Mouse (Mus musculus): Measurements from ENCODE around the gene Shisa9. TPM values are rescaled to one million over a fixed set of nuclear protein-coding genes. Genes with fewer than 3 reads are reported as not detected.

Shisa9 gene
- polyA plus RNA-seq, 1 experiment from 2014 or later: 0.06 TPM

GRCm38 (mm10) chr16:12083082-12083481, 99.2 kb downstream of the Shisa9 start:
- no peaks in the 10 kb centered on the region for H3K27me3 ChIP-seq (ENCODE audit: poor library complexity, severe bottlenecking)
- H3K36me3 ChIP-seq (replicated peaks): no peaks in the 10 kb centered on the region
- H3K9me3 ChIP-seq: no peaks in the 10 kb centered on the region
- H3K27ac ChIP-seq: no peak overlapping the region
- H3K4me1 ChIP-seq: no peaks in the 10 kb centered on the region
- H3K4me3 ChIP-seq: no peak overlapping the region
- DNase-seq (ENCODE audit: extremely low spot score, low spot score): no peak
- WGBS: 84% methylated on average over 2 of the region's 2 CpGs

GRCm38 (mm10) chr16:12090604-12091235, 106.8 kb downstream of the Shisa9 start:
- H3K4me1 ChIP-seq: no peaks in the 10 kb centered on the region
- no peak overlapping the region for H3K27ac ChIP-seq
- no peaks in the 10 kb centered on the region for H3K9me3 ChIP-seq
- WGBS: 78% methylated on average over 5 of the region's 5 CpGs
- no peaks in the 10 kb centered on the region for H3K36me3 ChIP-seq (replicated peaks)
- H3K4me3 ChIP-seq: no peak overlapping the region
- H3K27me3 ChIP-seq (ENCODE audit: poor library complexity, severe bottlenecking): no peaks in the 10 kb centered on the region
- no peak for DNase-seq (ENCODE audit: extremely low spot score, low spot score)

- 89% methylated on average over 4 of the region's 4 CpGs for WGBS
- DNase-seq (ENCODE audit: extremely low spot score, low spot score): no peak
- Histone ChIP-seq H3K27me3 (ENCODE audit: poor library complexity, severe bottlenecking) (no peaks in the 10 kb centered on the region), H3K36me3 (replicated peaks) (no peaks in the 10 kb centered on the region), H3K9me3 (no peaks in the 10 kb centered on the region), H3K4me3 (no peak overlapping the region), H3K4me1 (no peaks in the 10 kb centered on the region), H3K27ac (no peak overlapping the region)
Observed at GRCm38 (mm10) chr16:12093253-12093652, 109.3 kb downstream of the Shisa9 start.

- Histone ChIP-seq H3K9me3 (no peaks in the 10 kb centered on the region), H3K27ac (no peak overlapping the region), H3K27me3 (ENCODE audit: poor library complexity, severe bottlenecking) (no peaks in the 10 kb centered on the region), H3K36me3 (replicated peaks) (no peaks in the 10 kb centered on the region), H3K4me3 (no peak overlapping the region), H3K4me1 (no peaks in the 10 kb centered on the region)
- 87% methylated on average over 7 of the region's 7 CpGs for WGBS
- no peak for DNase-seq (ENCODE audit: extremely low spot score, low spot score)
Observed at GRCm38 (mm10) chr16:12094784-12095315, 110.9 kb downstream of the Shisa9 start.

- H3K27me3 ChIP-seq (ENCODE audit: poor library complexity, severe bottlenecking): no peaks in the 10 kb centered on the region
- no peak overlapping the region for H3K4me3 ChIP-seq
- H3K27ac ChIP-seq: no peak overlapping the region
- DNase-seq (ENCODE audit: extremely low spot score, low spot score): no peak
- no peaks in the 10 kb centered on the region for H3K4me1 ChIP-seq
- no peaks in the 10 kb centered on the region for H3K36me3 ChIP-seq (replicated peaks)
- no peaks in the 10 kb centered on the region for H3K9me3 ChIP-seq
- 73% methylated on average over 2 of the region's 2 CpGs for WGBS
Observed at GRCm38 (mm10) chr16:12095365-12095764, 111.5 kb downstream of the Shisa9 start.

- no peaks in the 10 kb centered on the region for H3K4me1 ChIP-seq
- DNase-seq (ENCODE audit: extremely low spot score, low spot score): no peak
- no peak overlapping the region for H3K4me3 ChIP-seq
- H3K9me3 ChIP-seq: no peaks in the 10 kb centered on the region
- 90% methylated on average over 4 of the region's 4 CpGs for WGBS
- H3K36me3 ChIP-seq (replicated peaks): no peaks in the 10 kb centered on the region
- no peak overlapping the region for H3K27ac ChIP-seq
- no peaks in the 10 kb centered on the region for H3K27me3 ChIP-seq (ENCODE audit: poor library complexity, severe bottlenecking)
Observed at GRCm38 (mm10) chr16:12108436-12108835, 124.5 kb downstream of the Shisa9 start.

- no peaks in the 10 kb centered on the region for H3K9me3 ChIP-seq
- no peaks in the 10 kb centered on the region for H3K36me3 ChIP-seq (replicated peaks)
- no peak for DNase-seq (ENCODE audit: extremely low spot score, low spot score)
- H3K4me3 ChIP-seq: no peak overlapping the region
- 89% methylated on average over 5 of the region's 5 CpGs for WGBS
- no peaks in the 10 kb centered on the region for H3K27me3 ChIP-seq (ENCODE audit: poor library complexity, severe bottlenecking)
- H3K27ac ChIP-seq: no peak overlapping the region
- H3K4me1 ChIP-seq: no peaks in the 10 kb centered on the region
Observed at GRCm38 (mm10) chr16:12110851-12111437, 127.0 kb downstream of the Shisa9 start.

- H3K27me3 ChIP-seq (ENCODE audit: poor library complexity, severe bottlenecking): no peaks in the 10 kb centered on the region
- no peak overlapping the region for H3K27ac ChIP-seq
- no peaks in the 10 kb centered on the region for H3K9me3 ChIP-seq
- H3K36me3 ChIP-seq (replicated peaks): no peaks in the 10 kb centered on the region
- H3K4me1 ChIP-seq: no peaks in the 10 kb centered on the region
- no peak for DNase-seq (ENCODE audit: extremely low spot score, low spot score)
- 89% methylated on average over 5 of the region's 5 CpGs for WGBS
- H3K4me3 ChIP-seq: no peak overlapping the region
Observed at GRCm38 (mm10) chr16:12114396-12114795, 130.5 kb downstream of the Shisa9 start.

GRCm38 (mm10) chr16:12115040-12115856, 131.3 kb downstream of the Shisa9 start:
- Histone ChIP-seq H3K36me3 (replicated peaks) (no peaks in the 10 kb centered on the region), H3K4me3 (no peak overlapping the region), H3K27me3 (ENCODE audit: poor library complexity, severe bottlenecking) (no peaks in the 10 kb centered on the region), H3K4me1 (no peaks in the 10 kb centered on the region), H3K27ac (no peak overlapping the region), H3K9me3 (no peaks in the 10 kb centered on the region)
- no peak for DNase-seq (ENCODE audit: extremely low spot score, low spot score)
- WGBS: 52% methylated on average over 7 of the region's 7 CpGs

- Histone ChIP-seq H3K4me1 (no peaks in the 10 kb centered on the region), H3K27ac (no peak overlapping the region), H3K9me3 (no peaks in the 10 kb centered on the region), H3K36me3 (replicated peaks) (no peaks in the 10 kb centered on the region), H3K4me3 (no peak overlapping the region), H3K27me3 (ENCODE audit: poor library complexity, severe bottlenecking) (no peaks in the 10 kb centered on the region)
- WGBS: 89% methylated on average over 1 of the region's 1 CpGs
- no peak for DNase-seq (ENCODE audit: extremely low spot score, low spot score)
Observed at GRCm38 (mm10) chr16:12116926-12117325, 133.0 kb downstream of the Shisa9 start.

- 89% methylated on average over 3 of the region's 3 CpGs for WGBS
- H3K27ac ChIP-seq: no peak overlapping the region
- H3K36me3 ChIP-seq (replicated peaks): no peaks in the 10 kb centered on the region
- H3K4me1 ChIP-seq: no peaks in the 10 kb centered on the region
- DNase-seq (ENCODE audit: extremely low spot score, low spot score): no peak
- no peak overlapping the region for H3K4me3 ChIP-seq
- H3K27me3 ChIP-seq (ENCODE audit: poor library complexity, severe bottlenecking): no peaks in the 10 kb centered on the region
- H3K9me3 ChIP-seq: no peaks in the 10 kb centered on the region
Observed at GRCm38 (mm10) chr16:12119463-12119862, 135.6 kb downstream of the Shisa9 start.

GRCm38 (mm10) chr16:12129782-12130181, 145.9 kb downstream of the Shisa9 start:
- no peak overlapping the region for H3K4me3 ChIP-seq
- no peaks in the 10 kb centered on the region for H3K4me1 ChIP-seq
- peaks cover 5% of the 10 kb centered on the region; the same call in 1 of the 2 replicates for H3K9me3 ChIP-seq
- no peak for DNase-seq (ENCODE audit: extremely low spot score, low spot score)
- WGBS: 84% methylated on average over 3 of the region's 3 CpGs
- no peak overlapping the region for H3K27ac ChIP-seq
- no peaks in the 10 kb centered on the region for H3K27me3 ChIP-seq (ENCODE audit: poor library complexity, severe bottlenecking)
- no peaks in the 10 kb centered on the region for H3K36me3 ChIP-seq (replicated peaks)

- no peak overlapping the region for H3K4me3 ChIP-seq
- H3K9me3 ChIP-seq: no peaks in the 10 kb centered on the region
- peaks cover 6% of the 10 kb centered on the region for H3K4me1 ChIP-seq
- no peaks in the 10 kb centered on the region for H3K36me3 ChIP-seq (replicated peaks)
- DNase-seq (ENCODE audit: extremely low spot score, low spot score): no peak
- no peak overlapping the region for H3K27ac ChIP-seq
- no peaks in the 10 kb centered on the region for H3K27me3 ChIP-seq (ENCODE audit: poor library complexity, severe bottlenecking)
Observed at GRCm38 (mm10) chr16:12146666-12147065, 162.8 kb downstream of the Shisa9 start.

Measured in forebrain, embryonic 10.5 days (tissue).